Mouse (Mus musculus) limb, embryonic 11.5 days (tissue): ENCODE results near the gene Celf2. TPM values are rescaled to one million over a fixed set of nuclear protein-coding genes. Genes with fewer than 3 reads are reported as not detected.
A peak's percentile ranks its signal among the peaks of the same experiment; 100 is the strongest.

Experiments
- ATAC-seq: fragments of 200-750 bp; cut with Nextera tagmentation; 2 replicates; pipeline ENCODE4 v1.8.0; 2017; ENCODE audit warnings: low read depth; ENCODE audit not compliant: insufficient number of reproducible peaks, low FRiP score, low TSS enrichment
- DNase-seq: peaks from one replicate; pipeline ENCODE4 v3.0.0-alpha.2; 2015; ENCODE audit warnings: low spot score
- H3K27ac ChIP-seq: fragments of 300-500 bp; sonication (generic); replicated peaks from 2 replicates; pipeline ENCODE4 v1.5.1; 2014; ENCODE audit warnings: low read depth, mild to moderate bottlenecking, low read length
- H3K27me3 ChIP-seq: fragments of 300-500 bp; sonication (generic); 2 replicates; pipeline ENCODE4 v1.6.1; 2014; ENCODE audit warnings: mild to moderate bottlenecking, low read length, mixed read lengths; ENCODE audit not compliant: control insufficient read depth, insufficient read depth
- H3K36me3 ChIP-seq: fragments of 300-500 bp; sonication (generic); 2 replicates; pipeline ENCODE4 v1.6.1; 2014; ENCODE audit warnings: mild to moderate bottlenecking, low read length, moderate library complexity, mixed read lengths; ENCODE audit not compliant: control insufficient read depth, insufficient read depth
- H3K4me1 ChIP-seq: fragments of 300-500 bp; sonication (generic); 2 replicates; pipeline ENCODE4 v1.6.1; 2014; ENCODE audit warnings: low read length, mixed read lengths; ENCODE audit not compliant: control insufficient read depth, insufficient read depth
- H3K4me2 ChIP-seq: fragments of 300-500 bp; sonication (generic); 2 replicates; pipeline ENCODE4 v1.6.1; 2014; ENCODE audit warnings: low read depth, mild to moderate bottlenecking, moderate library complexity; ENCODE audit not compliant: severe bottlenecking
- H3K4me3 ChIP-seq: fragments of 300-500 bp; sonication (generic); 2 replicates; pipeline ENCODE4 v1.5.1; 2014; ENCODE audit warnings: low read depth, low read length
- H3K9ac ChIP-seq: fragments of 300-500 bp; sonication (generic); 2 replicates; pipeline ENCODE4 v1.6.1; 2014; ENCODE audit warnings: mild to moderate bottlenecking, low read length
- H3K9me3 ChIP-seq: fragments of 300-500 bp; sonication (generic); 2 replicates; pipeline ENCODE4 v1.6.1; 2016; ENCODE audit warnings: low read length; ENCODE audit not compliant: control insufficient read depth
- WGBS: fragments of 180-500 bp; shearing (Covaris S2); extraction: QIAGEN DNeasy Blood & Tissue Kit; methylation state at CpG from one replicate; pipeline ENCODE4 v1.1.7; 2014; 5-methylcytosine and 5-hydroxymethylcytosine counted together
- polyA plus RNA-seq: library from polyadenylated mRNA; unstranded; fragments of >200 nt; fragmentation: Nextera tagmentation; extraction: Ambion mirVana; gene quantifications from 2 replicates; pipeline ENCODE4 v1.2.1, GENCODE M21; 2014

Celf2 gene
- polyA plus RNA-seq, 1 experiment from 2014 or later, result 24.1 TPM

GRCm38 (mm10) chr2:6542556-6543180, 966.7 kb downstream of the Celf2 start:
- Histone ChIP-seq H3K9ac (no peak overlapping the region), H3K4me1 (0 out of 2 replicates have a peak, but pooled peaks cover 2% of the 10 kb centered on the region), H3K4me3 (no peak overlapping the region), H3K27ac (no peak overlapping the region), H3K9me3 (no peaks in the 10 kb centered on the region), H3K27me3 (no peaks in the 10 kb centered on the region), H3K36me3 (no peaks in the 10 kb centered on the region), H3K4me2 (no peak overlapping the region)
- 86% methylated on average over 12 of the region's 12 CpGs for WGBS
- DNase-seq (no peak), ATAC-seq (no peak)

DNA sequence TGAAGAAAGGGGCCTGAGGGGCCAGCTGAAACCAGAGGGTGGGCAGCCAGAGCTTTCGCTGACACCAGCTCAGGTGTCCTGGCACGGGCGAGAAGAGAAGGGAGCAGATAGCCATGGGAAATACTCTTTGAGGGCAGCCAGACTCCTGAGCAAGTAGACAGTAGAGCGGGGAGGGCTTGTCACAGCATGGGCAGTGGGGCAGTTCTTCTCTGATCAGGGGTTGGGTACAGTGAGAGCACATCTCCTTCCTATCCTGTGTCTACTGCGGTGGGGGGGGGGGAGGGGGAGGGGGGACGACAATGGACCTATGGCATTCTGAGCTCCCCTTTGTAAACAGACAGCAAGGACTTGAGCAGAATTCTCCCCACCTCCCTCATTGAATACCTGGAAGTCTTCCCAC, 968.5 kb downstream of the Celf2 start:
- no peak for ATAC-seq
- no peaks in the 10 kb centered on the region for H3K27me3 ChIP-seq
- H3K36me3 ChIP-seq, result no peaks in the 10 kb centered on the region
- no peak overlapping the region for H3K4me3 ChIP-seq
- H3K9ac ChIP-seq, result no peak overlapping the region
- DNase-seq, result no peak
- H3K4me1 ChIP-seq, result no peaks in the 10 kb centered on the region
- no peaks in the 10 kb centered on the region for H3K9me3 ChIP-seq
- H3K27ac ChIP-seq, result no peak overlapping the region
- 88% methylated on average over 6 of the region's 6 CpGs for WGBS
- H3K4me2 ChIP-seq, result no peak overlapping the region

GRCm38 (mm10) chr2:6540092-6540491, 969.3 kb downstream of the Celf2 start:
- Histone ChIP-seq H3K27me3 (no peaks in the 10 kb centered on the region), H3K4me1 (no peaks in the 10 kb centered on the region), H3K9ac (no peak overlapping the region), H3K9me3 (no peaks in the 10 kb centered on the region), H3K4me2 (no peak overlapping the region), H3K27ac (no peak overlapping the region), H3K36me3 (no peaks in the 10 kb centered on the region), H3K4me3 (no peak overlapping the region)
- 60% methylated on average over 11 of the region's 11 CpGs for WGBS
- 0 out of 2 replicates have a peak, but pooled peaks have one; percentile 54 for ATAC-seq
- DNase-seq, result peak; percentile 44

DNA sequence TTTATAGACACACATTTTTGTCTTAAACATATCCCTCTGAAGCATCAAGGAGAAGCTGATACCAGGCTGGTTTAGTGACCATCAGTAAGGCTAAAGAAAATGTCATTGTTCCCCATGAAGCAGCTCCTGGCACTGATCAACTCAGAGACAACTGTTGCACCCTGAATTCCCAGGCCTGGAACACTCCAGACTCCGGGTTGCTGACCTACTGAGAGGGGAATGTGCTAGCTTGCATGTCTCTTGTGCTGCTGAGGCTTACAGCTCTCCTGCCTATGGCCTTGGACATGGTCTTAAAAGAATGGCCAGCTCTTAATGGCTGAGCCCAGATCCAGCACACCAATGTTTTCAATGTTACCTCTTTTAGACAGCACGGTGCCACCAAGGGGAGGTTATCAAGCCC, 970.9 kb downstream of the Celf2 start:
- no peak for DNase-seq
- 85% methylated on average over 2 of the region's 2 CpGs for WGBS
- H3K9me3 ChIP-seq, result no peaks in the 10 kb centered on the region

GRCm38 (mm10) chr2:6538031-6538430, 971.3 kb downstream of the Celf2 start:
- no peaks in the 10 kb centered on the region for H3K4me1 ChIP-seq
- no peak overlapping the region for H3K4me2 ChIP-seq
- H3K4me3 ChIP-seq, result no peak overlapping the region
- DNase-seq (no peak), ATAC-seq (no peak)
- no peaks in the 10 kb centered on the region for H3K27me3 ChIP-seq
- H3K36me3 ChIP-seq, result no peaks in the 10 kb centered on the region
- H3K27ac ChIP-seq, result no peak overlapping the region
- no peak overlapping the region for H3K9ac ChIP-seq
- no peaks in the 10 kb centered on the region for H3K9me3 ChIP-seq

More for the DNA sequence above, 970.9 kb downstream of the Celf2 start:
- no peaks in the 10 kb centered on the region for H3K36me3 ChIP-seq
- no peak overlapping the region for H3K4me2 ChIP-seq
- H3K9ac ChIP-seq, result no peak overlapping the region
- no peak overlapping the region for H3K4me3 ChIP-seq
- no peaks in the 10 kb centered on the region for H3K27me3 ChIP-seq
- H3K27ac ChIP-seq, result no peak overlapping the region
- H3K4me1 ChIP-seq, result no peaks in the 10 kb centered on the region
- ATAC-seq, result no peak

- DNase-seq, result no peak
Measured at GRCm38 (mm10) chr2:6537326-6537725, 972.0 kb downstream of the Celf2 start.

GRCm38 (mm10) chr2:6536372-6536771, 973.0 kb downstream of the Celf2 start:
- no peak overlapping the region for H3K9ac ChIP-seq
- H3K27ac ChIP-seq, result no peak overlapping the region
- H3K9me3 ChIP-seq, result no peaks in the 10 kb centered on the region
- no peak overlapping the region for H3K4me3 ChIP-seq
- no peak overlapping the region for H3K4me2 ChIP-seq
- no peaks in the 10 kb centered on the region for H3K4me1 ChIP-seq
- WGBS, result 83% methylated on average over 2 of the region's 2 CpGs
- no peaks in the 10 kb centered on the region for H3K27me3 ChIP-seq
- H3K36me3 ChIP-seq, result no peaks in the 10 kb centered on the region
- ATAC-seq (no peak), DNase-seq (no peak)

More at GRCm38 (mm10) chr2:6537326-6537725, 972.0 kb downstream of the Celf2 start:
- Histone ChIP-seq H3K9ac (no peak overlapping the region), H3K27me3 (no peaks in the 10 kb centered on the region), H3K36me3 (no peaks in the 10 kb centered on the region), H3K9me3 (no peaks in the 10 kb centered on the region), H3K4me2 (no peak overlapping the region), H3K4me3 (no peak overlapping the region), H3K27ac (no peak overlapping the region), H3K4me1 (no peaks in the 10 kb centered on the region)
- no peak for ATAC-seq
- WGBS, result 75% methylated on average over 3 of the region's 3 CpGs

- Histone ChIP-seq H3K9ac (no peak overlapping the region), H3K4me2 (no peak overlapping the region), H3K4me3 (no peak overlapping the region), H3K4me1 (no peaks in the 10 kb centered on the region), H3K36me3 (no peaks in the 10 kb centered on the region), H3K9me3 (no peaks in the 10 kb centered on the region), H3K27me3 (no peaks in the 10 kb centered on the region), H3K27ac (no peak overlapping the region)
- 78% methylated on average over 4 of the region's 4 CpGs for WGBS
- no peak for ATAC-seq
- no peak for DNase-seq
Measured at GRCm38 (mm10) chr2:6532341-6532740, 977.0 kb downstream of the Celf2 start.

DNA sequence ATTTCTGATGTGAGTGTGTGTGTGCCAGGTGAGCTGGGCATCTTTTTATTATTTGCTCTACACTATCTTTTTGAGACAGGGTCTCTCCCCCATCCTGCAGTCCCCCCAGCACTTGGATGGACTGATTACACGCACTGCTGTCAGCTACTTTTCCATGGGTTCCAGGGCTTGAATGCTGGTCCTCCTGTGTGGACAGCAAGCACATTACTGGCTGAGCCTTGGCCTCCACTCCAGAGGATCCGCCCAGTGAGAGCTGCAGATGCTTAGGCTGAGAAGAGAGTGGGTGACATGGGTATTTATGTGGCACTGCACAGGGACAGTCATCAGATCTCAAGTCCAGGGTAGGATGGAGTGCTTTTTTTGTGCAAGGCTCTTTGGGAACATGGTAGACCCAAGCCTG, 981.3 kb downstream of the Celf2 start:
- H3K4me3 ChIP-seq, result no peak overlapping the region
- ATAC-seq (no peak), DNase-seq (no peak)
- H3K27ac ChIP-seq, result no peak overlapping the region
- no peak overlapping the region for H3K4me2 ChIP-seq
- WGBS, result 90% methylated on average over 2 of the region's 2 CpGs
- H3K36me3 ChIP-seq, result no peaks in the 10 kb centered on the region
- H3K9ac ChIP-seq, result no peak overlapping the region
- no peaks in the 10 kb centered on the region for H3K9me3 ChIP-seq
- H3K27me3 ChIP-seq, result no peaks in the 10 kb centered on the region
- H3K4me1 ChIP-seq, result no peaks in the 10 kb centered on the region
